Mouse (Mus musculus): Measurements from ENCODE around the gene Slc52a3.

The Slc52a3 gene

DNA sequence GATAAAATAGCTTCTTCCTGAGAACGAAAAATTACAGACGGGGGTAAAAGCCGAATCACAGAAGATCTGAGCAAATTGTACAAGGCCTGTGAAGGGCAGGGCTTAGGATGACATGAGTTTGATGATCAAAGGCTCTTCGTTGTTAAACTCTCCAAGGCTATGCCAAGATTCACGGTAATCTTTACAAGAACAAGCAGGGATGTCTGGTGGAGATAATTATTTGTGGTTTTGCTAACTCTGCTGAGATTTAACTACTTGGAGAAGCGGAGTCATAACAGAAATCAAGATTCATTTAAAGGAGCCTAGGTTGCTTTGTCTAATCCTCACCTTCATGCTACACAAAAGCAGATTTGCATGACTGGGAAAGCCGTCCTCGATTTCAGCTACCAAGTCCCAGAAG is 9.4 kb upstream of the Slc52a3 start:
- ChIA-PET POLR2A (interaction anchor here in 2 of 4 experiments (0.6 to 2.6 kb wide), 5 partner anchors 9 to 19 kb away, joined by 3 to 9 read pairs (median 4); no protein-coding TSS in a partner anchor), CTCF (interaction anchor here in 2 of 4 experiments (0.9 to 1.4 kb wide), 3 partner anchors 10 to 21 kb away, joined by 3 to 4 read pairs (median 3); partner anchors contain the start of gene Slc52a3 (in 1 of the 2))

DNA sequence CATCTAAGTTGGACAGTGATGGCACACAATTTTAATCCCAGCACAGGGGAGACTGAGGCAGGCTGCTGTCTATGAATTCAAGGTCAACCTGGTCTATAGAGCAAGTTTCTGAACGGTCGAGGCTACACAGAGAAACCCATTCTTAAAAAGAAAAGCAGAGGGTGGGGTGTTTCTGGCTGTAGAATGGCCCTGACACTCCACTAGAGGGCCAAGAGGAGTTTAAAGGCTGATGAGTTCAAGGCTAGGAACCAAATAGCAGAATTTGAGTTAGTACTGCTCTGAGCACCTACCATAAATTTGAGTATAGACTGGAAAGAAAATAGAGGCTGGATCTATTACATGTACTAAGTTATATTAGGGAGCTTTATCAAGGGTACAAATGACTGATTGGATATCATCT is 7.3 kb upstream of the Slc52a3 start:
- CTCF ChIA-PET: interaction anchor here (0.6 to 1.5 kb wide), 9 partner anchors 9 to 581 kb away, joined by 3 to 5 read pairs (median 3); partner anchors contain the start of gene Fam110a (in 1 of the 4)
- POLR2A ChIA-PET: interaction anchor here in 2 of 4 experiments (1.2 to 2.6 kb wide), 6 partner anchors 10 to 27 kb away, joined by 3 to 9 read pairs (median 5); no protein-coding TSS in a partner anchor

DNA sequence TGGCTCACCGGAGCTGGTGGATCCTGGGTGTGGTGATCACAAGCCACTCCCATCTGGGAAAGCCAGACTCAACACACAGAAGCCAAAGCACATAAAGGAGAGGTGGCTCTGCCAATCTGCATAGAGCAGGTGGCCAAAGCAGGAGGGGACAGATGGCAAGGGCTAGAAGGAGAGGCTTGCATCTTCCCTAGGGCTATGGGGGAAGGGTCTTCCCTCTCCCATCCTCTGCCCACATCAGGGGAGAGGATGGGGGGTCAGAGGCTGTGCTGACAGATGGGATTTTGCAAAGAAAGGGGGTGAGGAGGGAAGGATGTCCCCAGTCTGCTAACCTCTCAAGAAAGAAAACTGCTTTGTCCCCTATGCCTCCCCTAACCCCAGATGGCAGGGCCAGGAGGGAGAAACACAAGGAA is 5.3 kb upstream of the Slc52a3 start:
- ChIA-PET CTCF (interaction anchor here (0.6 to 2.0 kb wide), 8 partner anchors 12 to 402 kb away, joined by 3 to 8 read pairs (median 4); no protein-coding TSS in a partner anchor), POLR2A (interaction anchor here in 3 of 4 experiments (0.6 to 2.2 kb wide), 15 partner anchors 9 to 353 kb away, joined by 3 to 8 read pairs (median 3); partner anchors contain the start of gene Trib3 (in 1 of the 3))

DNA sequence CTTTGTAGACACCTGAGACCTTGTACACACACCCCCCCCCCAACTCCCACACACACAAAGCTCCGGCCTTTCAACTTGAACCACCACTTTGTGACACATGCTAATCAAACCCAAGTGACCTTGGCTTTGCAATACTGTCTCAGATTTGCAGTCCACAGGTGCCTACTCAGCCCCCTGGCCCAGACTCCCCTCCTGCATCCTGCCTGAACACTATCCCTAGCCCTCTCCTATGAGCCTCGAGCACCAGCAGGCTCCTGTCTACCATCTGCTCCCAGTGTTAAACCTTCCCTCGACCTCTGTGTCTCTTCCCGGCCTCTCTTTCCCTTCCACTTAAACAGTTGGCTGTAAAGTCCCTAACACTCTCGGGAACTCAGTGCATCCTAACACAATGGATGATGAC is 4.9 kb upstream of the Slc52a3 start:
- CTCF ChIA-PET: interaction anchor here (0.5 to 2.0 kb wide), 9 partner anchors 11 to 401 kb away, joined by 3 to 8 read pairs (median 4); no protein-coding TSS in a partner anchor

DNA sequence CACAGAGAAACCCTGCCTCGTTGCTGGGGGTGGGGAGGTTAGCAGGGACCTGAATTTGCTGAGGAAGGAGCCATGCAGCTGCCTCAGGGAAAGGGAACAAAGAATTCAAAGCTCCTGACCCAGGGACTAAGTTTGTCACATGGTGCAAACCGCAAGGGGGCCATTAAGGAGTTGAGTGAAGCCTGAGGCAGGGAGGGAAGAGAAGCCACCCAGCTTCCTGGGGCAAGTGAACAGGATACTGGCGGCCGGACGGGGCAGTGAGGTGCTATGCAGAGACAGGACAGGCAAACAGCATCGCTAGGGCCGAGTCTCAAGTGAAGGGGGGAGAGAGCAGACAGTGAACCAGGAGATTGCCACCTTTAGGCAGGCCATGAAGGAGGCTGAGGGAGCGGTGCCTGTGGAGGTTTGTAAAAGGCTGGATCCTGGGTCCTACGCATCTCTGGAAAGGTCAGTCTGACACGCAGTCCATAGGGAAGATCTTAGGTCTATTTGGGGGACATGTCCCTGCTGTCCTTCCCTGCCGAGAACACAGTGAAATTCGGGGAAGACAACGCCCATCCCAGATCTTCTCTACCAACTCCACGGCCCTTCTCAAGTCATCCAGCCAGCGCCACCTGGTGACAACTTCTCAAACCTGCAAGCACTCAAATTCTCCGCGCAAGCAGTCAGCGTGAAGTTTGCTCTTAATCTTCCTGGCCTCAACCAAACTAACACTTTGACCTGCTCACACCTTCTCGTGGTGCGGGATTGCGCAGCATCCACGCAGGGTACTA is 1.8 kb upstream of the Slc52a3 start:
- ChIA-PET POLR2A (interaction anchor here in 3 of 4 experiments (0.6 to 1.2 kb wide), 4 partner anchors 16 to 26 kb away, joined by 3 to 5 read pairs (median 4); no protein-coding TSS in a partner anchor), CTCF (interaction anchor here (0.6 to 3.2 kb wide), 18 partner anchors 17 to 369 kb away, joined by 3 to 11 read pairs (median 5); partner anchors contain the start of gene Trib3 (in 1 of the 4))

More for the DNA sequence above, 4.9 kb upstream of the Slc52a3 start:
- POLR2A ChIA-PET: interaction anchor here in 3 of 4 experiments (0.5 to 2.1 kb wide), 13 partner anchors 11 to 1072 kb away, joined by 3 to 8 read pairs (median 3); partner anchors contain the start of gene Trib3 (in 1 of the 3)

DNA sequence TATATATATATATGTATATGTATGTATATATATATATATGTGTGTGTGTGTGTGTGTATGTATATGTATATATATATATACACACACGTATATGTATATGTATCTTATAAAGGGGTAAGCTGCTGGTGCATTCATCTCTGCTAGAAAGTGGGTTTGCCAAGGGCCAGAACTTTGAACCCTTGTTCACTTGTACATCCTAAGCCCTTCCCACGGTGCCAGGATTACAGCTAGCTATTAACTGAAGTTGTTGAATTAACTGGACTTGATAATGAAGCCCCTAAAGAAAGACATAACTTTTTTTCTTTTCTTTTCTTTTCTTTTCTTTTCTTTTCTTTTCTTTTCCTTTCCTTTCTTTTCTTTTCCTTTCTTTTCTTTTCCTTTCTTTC is 872 bp downstream of the Slc52a3 start:
- ChIA-PET CTCF (interaction anchor here in 3 of 4 experiments (0.6 to 4.1 kb wide), 10 partner anchors 10 to 346 kb away, joined by 3 to 16 read pairs (median 5); partner anchors contain the start of genes Psmf1 (in 1 of the 3) and Trib3 (in 1 of the 3)), POLR2A (interaction anchor here in 3 of 4 experiments (0.7 to 4.9 kb wide), 15 partner anchors 9 to 689 kb away, joined by 3 to 41 read pairs (median 3); partner anchors contain the start of genes Mcts2 (in 1 of the 3), Srxn1 (in 1 of the 3) and Trib3 (in 1 of the 3))

DNA sequence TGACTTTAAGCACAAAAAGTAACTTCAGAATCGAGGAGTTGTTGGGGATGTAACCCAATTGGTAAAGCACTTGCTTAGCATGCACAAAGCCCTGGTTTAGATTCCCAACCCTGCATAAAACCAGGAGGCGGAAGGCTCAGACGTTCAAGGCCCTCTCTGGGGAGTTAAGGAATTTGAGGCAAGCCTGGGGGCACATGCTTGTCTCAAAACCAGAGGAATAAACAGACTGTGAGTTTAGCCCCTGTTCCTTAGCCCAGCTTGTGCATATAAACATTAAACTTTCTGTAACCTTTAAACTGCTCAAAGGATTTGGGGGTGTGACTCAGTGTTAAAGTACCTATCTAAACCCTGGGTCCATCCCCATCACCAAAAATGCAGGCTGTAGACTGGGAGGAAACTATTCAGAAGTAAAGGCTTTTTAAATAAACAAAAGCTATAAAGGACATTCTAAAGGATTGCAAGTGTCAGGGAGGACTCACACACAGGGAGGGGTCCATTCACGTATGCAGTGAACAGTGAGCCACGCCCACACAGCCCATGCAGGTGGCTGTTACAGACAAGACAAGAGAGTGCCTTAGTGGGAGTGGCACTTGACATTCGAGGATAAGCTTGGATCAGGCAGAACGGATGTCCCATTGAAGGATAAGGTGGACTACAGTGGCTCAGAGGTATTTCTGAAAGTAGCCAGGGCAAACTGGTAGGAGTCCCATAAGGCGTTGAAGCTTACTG is 1.6 kb downstream of the Slc52a3 start:
- ChIA-PET CTCF (interaction anchor here in 3 of 4 experiments (0.6 to 4.1 kb wide), 11 partner anchors 10 to 1956 kb away, joined by 3 to 16 read pairs (median 6); partner anchors contain the start of genes Psmf1 (in 1 of the 3) and Trib3 (in 1 of the 3)), POLR2A (interaction anchor here in 3 of 4 experiments (0.6 to 4.9 kb wide), 23 partner anchors 8 to 1170 kb away, joined by 3 to 41 read pairs (median 4); partner anchors contain the start of genes Mcts2 (in 1 of the 3), Srxn1 (in 1 of the 3) and Trib3 (in 1 of the 3))

DNA sequence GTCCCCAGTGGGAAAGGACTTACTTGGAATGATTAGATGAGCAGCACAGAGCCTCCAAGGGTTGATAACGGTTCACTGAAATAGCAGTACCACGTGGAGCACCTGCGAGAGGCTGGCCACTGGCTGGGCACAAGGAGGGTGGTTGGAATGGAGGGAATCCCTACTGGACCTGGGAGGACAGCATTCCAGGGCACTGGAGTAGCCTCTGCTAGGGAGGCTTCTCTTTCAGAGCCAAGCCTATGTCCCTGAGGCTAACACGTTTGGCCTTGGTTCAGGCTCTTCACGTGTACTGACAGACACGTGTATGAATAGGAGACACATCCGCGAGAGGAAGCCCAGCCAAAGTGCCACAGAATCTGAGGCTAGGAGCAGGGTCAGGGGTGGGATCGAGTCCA is 2.2 kb downstream of the Slc52a3 start:
- CTCF ChIA-PET: interaction anchor here in 3 of 4 experiments (0.6 to 4.1 kb wide), 7 partner anchors 9 to 1955 kb away, joined by 3 to 16 read pairs (median 5); no protein-coding TSS in a partner anchor
- POLR2A ChIA-PET: interaction anchor here in 3 of 4 experiments (0.6 to 4.9 kb wide), 17 partner anchors 8 to 365 kb away, joined by 3 to 41 read pairs (median 6); partner anchors contain the start of gene Trib3 (in 1 of the 3)

DNA sequence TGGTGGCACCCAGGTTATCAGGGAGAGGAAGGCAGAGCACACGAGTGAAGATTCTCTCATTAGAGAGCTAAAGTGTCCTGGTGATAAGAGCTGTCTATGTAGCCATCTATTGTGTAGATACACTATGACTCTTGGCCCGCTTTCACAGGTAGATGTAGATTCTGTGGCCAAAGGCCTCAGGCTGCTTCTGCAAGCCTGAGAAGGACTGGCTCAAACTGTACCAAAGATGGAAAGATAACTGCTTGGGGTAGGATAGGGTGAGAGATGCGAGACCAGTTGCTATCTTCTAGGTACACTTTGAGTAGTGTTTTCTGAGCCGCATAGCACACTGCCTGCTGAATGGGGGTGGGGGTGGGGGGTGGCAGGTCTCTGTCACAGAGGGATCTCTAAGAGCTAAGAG is 2.6 kb downstream of the Slc52a3 start:
- ChIA-PET POLR2A (interaction anchor here in 3 of 4 experiments (0.9 to 4.9 kb wide), 13 partner anchors 7 to 351 kb away, joined by 3 to 41 read pairs (median 3); no protein-coding TSS in a partner anchor), CTCF (interaction anchor here in 2 of 4 experiments (0.6 to 4.1 kb wide), 7 partner anchors 9 to 128 kb away, joined by 3 to 16 read pairs (median 4); no protein-coding TSS in a partner anchor)

DNA sequence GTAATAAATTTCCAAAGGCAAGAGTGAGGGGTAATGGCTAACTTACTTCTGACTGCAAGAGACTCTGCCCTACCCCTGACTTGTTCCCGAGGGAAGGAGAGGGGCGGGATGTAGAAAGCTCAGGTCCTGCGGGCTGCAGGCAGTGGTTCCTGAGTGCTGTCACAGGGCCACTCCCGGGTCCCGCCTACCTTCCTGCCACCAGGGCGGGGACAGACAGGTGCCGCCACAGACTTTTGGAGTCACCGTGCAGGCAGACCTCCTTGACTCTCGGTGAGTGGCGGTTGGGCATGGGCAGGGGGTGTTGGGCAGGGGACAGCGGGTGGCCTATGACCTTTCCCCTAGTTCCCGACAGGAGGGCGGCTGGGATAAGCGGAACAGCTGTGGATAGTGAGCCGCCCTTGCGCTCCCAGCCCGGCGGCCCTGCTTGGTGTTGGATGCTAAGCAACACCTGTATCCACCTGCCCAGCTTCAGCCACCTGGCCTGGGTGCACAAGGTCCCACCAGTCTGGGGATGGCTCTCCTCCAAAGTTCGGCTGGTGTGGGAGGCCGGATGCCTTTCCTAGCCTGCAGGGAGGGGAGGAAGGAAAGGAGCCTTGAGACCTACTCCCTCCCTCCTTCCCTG is 3.5 kb downstream of the Slc52a3 start:
- CTCF ChIA-PET: interaction anchor here (0.6 to 1.9 kb wide), 10 partner anchors 8 to 251 kb away, joined by 3 to 11 read pairs (median 3); no protein-coding TSS in a partner anchor
- POLR2A ChIA-PET: interaction anchor here (0.6 to 4.9 kb wide), 11 partner anchors 9 to 63 kb away, joined by 3 to 41 read pairs (median 4); no protein-coding TSS in a partner anchor

DNA sequence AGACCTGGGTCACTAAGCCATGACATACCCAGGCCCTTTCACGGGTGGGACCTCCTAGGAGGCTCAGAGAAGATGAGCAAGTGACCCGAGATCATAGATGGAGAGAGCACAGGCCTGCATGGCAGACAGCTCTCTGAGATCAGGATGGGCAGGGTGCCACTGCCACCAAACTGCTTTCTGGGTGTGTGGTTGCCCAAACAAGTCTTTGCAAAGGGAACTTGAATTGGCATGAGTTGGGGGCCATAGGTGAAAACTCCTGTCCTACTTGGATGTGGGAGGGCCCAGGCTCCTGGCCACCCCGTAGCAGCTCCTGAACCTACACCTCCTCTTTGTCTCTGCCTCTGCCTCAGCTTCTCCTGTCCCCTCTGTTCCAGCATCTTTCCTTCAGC is 4.0 kb downstream of the Slc52a3 start:
- POLR2A ChIA-PET: interaction anchor here in 2 of 4 experiments (0.8 to 4.9 kb wide), 5 partner anchors 9 to 20 kb away, joined by 3 to 41 read pairs (median 4); no protein-coding TSS in a partner anchor

DNA sequence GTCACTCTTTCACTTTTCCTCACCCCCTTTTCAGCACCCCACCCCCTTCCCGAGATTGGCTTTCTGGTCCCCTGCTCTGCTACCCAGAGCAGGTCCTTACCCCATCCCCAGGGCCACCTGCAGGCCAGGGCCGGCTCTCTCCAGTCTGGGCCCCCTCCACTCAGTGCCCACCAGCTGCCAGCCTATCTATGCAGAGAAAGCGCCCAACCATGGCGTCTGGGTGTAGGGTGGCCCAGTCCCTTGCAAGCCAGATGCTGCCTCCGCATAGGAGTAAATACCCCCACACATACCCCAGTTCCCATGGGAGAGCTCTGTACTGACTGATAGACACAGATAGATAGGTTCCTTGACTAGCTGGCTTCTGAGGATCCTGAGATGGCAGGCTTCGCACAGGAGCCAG is 4.4 kb downstream of the Slc52a3 start:
- POLR2A ChIA-PET: interaction anchor here in 2 of 4 experiments (0.6 to 4.9 kb wide), 5 partner anchors 9 to 343 kb away, joined by 3 to 41 read pairs (median 4); partner anchors contain the start of gene Trib3 (in 1 of the 2)
- CTCF ChIA-PET: interaction anchor here in 3 of 4 experiments (0.6 to 1.9 kb wide), 4 partner anchors 10 to 96 kb away, joined by 3 to 11 read pairs (median 3); no protein-coding TSS in a partner anchor

More for the DNA sequence above, 4.0 kb downstream of the Slc52a3 start:
- CTCF ChIA-PET: interaction anchor here (0.6 to 1.9 kb wide), 7 partner anchors 7 to 250 kb away, joined by 3 to 11 read pairs (median 3); no protein-coding TSS in a partner anchor

DNA sequence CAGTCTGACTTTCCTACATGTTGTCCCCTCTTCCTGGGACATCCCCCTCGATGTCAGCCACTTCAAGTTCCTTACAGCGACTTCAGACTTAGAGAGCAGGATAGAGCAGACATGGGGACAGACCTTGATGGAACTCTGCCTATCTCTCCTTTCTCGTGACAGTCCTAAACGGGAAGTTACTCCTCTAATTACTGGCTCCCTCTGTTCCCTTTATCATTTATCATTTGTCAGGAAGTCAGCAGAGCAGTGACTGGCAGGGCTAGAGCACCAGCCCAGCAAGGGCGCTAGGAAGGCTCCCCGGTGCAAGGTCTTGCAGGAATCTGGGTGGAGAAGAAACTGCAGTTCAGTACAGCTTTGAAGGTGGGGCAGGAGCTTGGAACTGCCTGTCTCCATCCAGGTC is 6.2 kb downstream of the Slc52a3 start:
- CTCF ChIA-PET: interaction anchor here in 2 of 4 experiments (0.5 to 1.8 kb wide), 3 partner anchors 11 to 25 kb away, joined by 4 to 8 read pairs (median 7); no protein-coding TSS in a partner anchor
- POLR2A ChIA-PET: interaction anchor here in 2 of 4 experiments (0.9 to 1.0 kb wide), 2 partner anchors 9 to 31 kb away, joined by 3 read pairs; no protein-coding TSS in a partner anchor

DNA sequence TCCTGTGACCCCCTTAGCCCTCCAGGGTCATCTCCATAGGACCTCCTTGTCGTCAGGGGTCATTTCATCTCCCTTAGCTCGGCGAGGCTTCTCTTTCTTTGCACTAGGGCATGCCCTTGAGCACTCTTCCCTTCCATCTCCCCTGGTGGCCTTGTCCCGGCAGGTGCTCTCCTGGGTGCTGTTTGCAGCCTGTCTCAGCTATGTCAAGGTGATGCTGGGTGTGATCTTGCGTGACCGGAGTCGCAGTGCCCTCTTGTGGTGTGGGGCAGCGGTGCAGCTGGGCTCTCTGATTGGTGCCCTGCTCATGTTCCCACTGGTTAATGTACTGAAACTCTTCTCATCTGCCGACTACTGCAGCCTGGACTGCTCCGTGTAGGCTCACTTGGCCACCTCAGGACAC is 11.5 kb downstream of the Slc52a3 start:
- CTCF ChIA-PET: interaction anchor here (0.5 to 3.5 kb wide), 27 partner anchors 8 to 336 kb away, joined by 3 to 19 read pairs (median 4); partner anchors contain the start of genes Slc52a3 (in 2 of the 4) and Trib3 (in 1 of the 4)
- POLR2A ChIA-PET: interaction anchor here (0.9 to 5.1 kb wide), 11 partner anchors 9 to 139 kb away, joined by 3 to 41 read pairs (median 4); partner anchors contain the start of gene Slc52a3 (in 1 of the 4)

DNA sequence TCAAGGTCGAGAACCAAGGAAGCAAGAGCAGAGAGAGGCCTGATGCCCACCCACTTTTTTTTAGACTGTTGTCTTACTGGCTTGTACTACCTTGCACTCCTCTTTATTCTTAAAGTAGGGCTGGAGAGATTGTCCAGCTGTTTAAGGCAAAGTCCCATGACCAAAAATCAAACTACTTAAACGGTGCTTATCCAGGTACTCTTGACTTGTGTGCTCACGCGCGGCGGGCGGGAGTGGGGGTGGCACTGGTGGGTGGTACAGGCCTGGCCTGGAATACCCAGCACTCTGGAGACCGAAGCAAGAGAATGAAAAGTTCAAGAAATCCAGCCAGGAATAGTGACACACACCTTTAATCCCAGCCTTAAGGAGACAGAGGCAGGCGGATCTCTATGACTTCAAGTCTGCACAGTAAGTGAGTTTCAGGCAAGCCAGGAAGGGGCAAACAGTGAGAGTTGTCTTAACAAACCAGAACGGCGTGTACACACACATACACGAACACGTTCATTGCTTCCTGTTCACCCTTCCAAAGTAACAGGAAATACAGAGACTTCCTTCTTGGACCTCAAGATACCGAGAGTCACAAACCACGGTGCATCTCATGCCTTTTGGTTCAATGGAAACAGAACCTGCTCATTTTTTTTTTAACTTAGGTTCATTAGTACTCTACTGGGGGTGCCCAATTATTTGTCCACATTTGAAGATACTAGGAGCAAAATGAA is 12.9 kb downstream of the Slc52a3 start:
- POLR2A ChIA-PET: interaction anchor here in 2 of 4 experiments (0.6 to 5.1 kb wide), 6 partner anchors 10 to 72 kb away, joined by 3 to 41 read pairs (median 6); no protein-coding TSS in a partner anchor
- CTCF ChIA-PET: interaction anchor here in 2 of 4 experiments (0.7 to 3.5 kb wide), 6 partner anchors 11 to 80 kb away, joined by 3 to 19 read pairs (median 14); partner anchors contain the start of gene Slc52a3 (in 1 of the 2)

Data from embryonic stem cell, embryonic (primary cell).